Mouse (Mus musculus): ENCODE measurements around the gene Atp5d.

The Atp5d gene

DNA sequence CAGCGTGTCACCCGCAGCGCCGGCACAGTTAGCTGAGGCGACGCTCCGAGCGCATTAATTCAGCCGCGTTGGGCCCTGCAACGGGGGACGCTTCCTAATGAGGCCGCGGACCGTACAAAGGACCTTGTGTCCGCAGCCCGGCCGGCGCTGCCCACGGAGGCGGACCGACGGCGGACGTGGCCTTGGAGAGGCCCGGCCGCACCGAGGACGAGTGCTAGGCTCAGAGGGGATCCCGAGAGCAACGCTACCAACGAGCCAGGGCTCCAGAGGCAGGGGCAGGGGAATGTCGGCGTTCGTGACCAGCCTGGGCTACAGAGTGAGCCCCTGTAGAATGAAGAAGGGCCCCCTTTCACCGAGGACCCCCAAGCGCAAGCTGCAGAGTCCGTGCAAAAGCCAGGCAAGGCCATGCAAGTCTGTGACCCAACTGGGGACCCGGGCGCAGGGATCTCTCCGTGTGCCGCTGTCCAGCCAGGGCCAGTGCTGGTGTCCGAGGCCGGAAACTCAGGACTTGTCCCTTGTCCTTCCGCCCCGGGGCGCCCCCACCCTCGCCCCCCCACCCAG is 52.1 kb downstream of the Atp5d start:
- no peak for DNase-seq

DNA sequence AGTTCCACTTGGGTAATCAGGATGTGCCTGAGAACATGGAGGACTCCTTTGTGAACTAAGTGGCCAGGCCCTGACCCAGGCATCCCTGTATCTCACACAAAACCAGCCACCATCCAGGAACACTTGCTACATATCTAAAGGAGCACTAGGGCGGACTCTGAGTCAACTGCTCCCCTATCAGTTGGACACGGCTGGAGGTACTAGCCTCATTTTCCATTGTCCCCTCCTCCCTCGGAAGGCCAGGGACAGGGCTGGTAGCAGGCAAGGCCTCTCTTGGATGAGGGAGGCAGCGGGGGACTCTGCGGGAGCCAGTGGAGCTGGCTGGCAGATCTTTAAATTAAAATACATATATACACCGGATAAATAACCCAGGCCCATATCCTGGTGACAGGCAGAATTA is 55.5 kb downstream of the Atp5d start:
- no peak for DNase-seq

DNA sequence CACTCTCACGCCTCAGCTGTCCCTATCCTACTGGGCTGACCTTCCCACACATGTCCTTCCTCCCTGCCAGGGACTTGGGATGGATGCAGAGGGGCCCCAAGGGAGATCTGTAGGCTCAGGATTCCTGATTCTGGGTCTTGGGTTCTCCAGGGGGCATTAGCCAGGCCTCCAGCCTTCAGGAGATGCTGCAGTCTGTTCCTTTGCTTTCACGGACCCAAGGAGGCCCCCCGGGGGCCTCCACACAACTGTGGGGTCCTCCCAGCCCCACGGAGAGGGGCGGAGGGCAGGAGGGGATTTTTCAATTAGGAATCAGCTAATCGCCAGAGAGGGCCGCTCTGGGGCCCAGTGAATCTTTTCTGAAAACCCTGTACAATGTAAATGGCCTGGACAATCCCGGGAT is 56.0 kb downstream of the Atp5d start:
- DNase-seq = no peak
